Mouse (Mus musculus): Measurements from ENCODE around the gene Kcnq2.

GRCm38 (mm10) chr2:181135446-181135818, 332 bp upstream of the Kcnq2 start:
- TF ChIP-seq CTCF (IDR thresholded peaks at IDR 0.05; ENCODE audit: low read depth): no peak
- no peak for TF ChIP-seq EP300 (IDR thresholded peaks at IDR 0.05; ENCODE audit: low read depth)

All from heart, postnatal 0 days (tissue).